Mouse (Mus musculus) stomach, postnatal 0 days (tissue): ENCODE data around the gene Supt4a.

Experiments
- CTCF ChIP-seq: IDR thresholded peaks from 2 replicates; pipeline ENCODE4 v1.5.1; 2016; ENCODE audit warnings: antibody characterized with exemption, low read depth, mild to moderate bottlenecking, moderate library complexity
- EP300 ChIP-seq: optimal IDR thresholded peaks from 2 replicates; pipeline ENCODE3; 2016; ENCODE audit warnings: antibody characterized with exemption

GRCm38 (mm10) chr11:87751491-87751966 lies 14.2 kb downstream of the Supt4a start:
- no peak for TF ChIP-seq CTCF
- TF ChIP-seq EP300, result no peak
